Mouse (Mus musculus) megakaryocyte, adult 5-6 weeks (primary cell): ENCODE results near the gene Insr. TPM values are rescaled to one million over a fixed set of nuclear protein-coding genes. Genes with fewer than 3 reads are reported as not detected.
"Not testable (repeated sequence)": the region's sequence is repeated elsewhere in the genome, so short reads cannot be mapped to it uniquely, and the experiment has no call there.

Experiments used
- ATAC-seq: 2 replicates; pipeline ENCODE4 v1.8.0; 2016; ENCODE audit warnings: mild to moderate bottlenecking, inconsistent platforms; ENCODE audit not compliant: poor library complexity, severe bottlenecking
- total RNA-seq, 2 experiments: library from RNA; stranded (forward) in 1 of 2; stranded (reverse) in 1 of 2; fragments of 153-499, 151-499 nt in 1 of 2; fragments of 221-1000, 200-1000 nt in 1 of 2; gene quantifications; 2 replicates each; pipeline versions ENCODE4 v1.2.3 to v1.2.4; 2015 to 2017

Insr gene
- 23.7 and 24.8 TPM in 2 replicates for total RNA-seq (2015)
- 13.5 and 18.1 TPM in 2 replicates for total RNA-seq (2017)

DNA sequence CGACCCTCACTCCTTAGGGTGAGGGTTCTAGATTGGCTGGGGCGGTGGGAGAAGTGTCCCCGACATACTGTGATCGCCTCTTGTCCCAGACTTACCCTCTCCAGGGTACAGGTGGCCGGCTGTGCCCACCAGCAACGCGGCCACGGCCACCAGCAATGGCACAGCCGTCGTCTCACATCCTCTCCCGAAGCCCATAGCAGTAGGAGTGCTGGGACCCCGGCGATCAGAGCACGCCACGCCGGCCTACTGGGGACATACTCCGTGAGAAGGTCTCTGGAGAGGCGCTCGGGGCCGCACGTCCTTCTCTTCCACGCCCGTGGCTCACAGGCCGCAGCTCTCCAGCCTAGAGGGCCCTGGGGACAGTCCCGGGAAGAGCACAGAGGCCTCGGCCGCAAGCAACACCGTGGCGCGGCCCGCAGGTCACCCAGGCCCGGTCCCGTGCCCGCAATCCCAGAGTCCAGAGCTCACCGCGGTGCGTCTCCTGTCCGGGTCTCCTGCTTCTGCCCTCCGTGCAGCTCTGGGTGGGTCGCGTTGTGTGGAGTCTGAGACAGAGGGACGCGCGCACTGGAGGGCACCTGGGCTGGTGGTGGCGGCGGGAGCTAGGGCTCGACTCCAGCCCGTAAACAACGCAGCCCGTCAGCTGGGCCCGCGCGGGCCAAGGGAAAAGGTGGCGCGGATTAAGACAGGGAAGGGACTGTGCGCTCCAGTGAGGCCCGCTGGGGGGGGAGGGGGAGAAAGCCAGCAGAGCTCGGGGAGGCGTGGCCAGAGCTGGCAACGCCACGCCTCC is at the start of gene Insr:
Insr (minus strand) TSS at position 684 of the 787 bp plus-strand sequence.
- peak; percentile 94 for ATAC-seq

DNA sequence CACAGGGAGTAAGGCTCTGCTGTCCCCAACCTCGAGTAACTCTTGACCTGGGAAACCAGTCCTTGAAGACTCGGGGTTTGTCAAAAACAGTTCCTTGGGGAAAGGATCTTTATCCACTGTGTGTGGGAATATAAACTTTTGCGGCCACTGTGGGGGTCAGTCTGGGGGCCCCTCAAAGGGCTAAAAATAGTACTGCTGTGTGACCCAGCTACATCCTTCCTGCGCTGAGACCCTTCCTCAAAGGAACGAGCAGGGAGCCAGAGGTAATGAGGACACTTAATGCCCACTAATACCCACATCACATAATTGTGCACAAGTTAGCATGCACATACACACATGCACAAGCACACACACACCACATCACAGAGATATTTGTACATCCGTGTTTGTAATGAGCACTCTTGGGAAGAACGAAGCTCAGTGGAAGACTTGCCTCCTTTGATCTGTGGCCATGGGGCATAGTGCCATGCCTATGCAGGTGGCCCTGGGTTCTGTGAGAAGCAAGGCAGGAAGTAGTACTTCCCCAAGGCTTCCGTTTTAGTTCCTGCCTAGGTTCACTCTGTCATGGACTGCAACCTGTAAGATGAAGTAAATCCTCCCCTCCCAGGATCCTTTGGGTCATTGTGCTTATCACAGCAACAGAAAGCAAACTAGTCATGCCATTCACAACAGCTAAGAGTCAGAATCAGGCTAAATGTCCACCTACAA is 48.3 kb upstream of the Insr start:
- ATAC-seq = peak; percentile 76

DNA sequence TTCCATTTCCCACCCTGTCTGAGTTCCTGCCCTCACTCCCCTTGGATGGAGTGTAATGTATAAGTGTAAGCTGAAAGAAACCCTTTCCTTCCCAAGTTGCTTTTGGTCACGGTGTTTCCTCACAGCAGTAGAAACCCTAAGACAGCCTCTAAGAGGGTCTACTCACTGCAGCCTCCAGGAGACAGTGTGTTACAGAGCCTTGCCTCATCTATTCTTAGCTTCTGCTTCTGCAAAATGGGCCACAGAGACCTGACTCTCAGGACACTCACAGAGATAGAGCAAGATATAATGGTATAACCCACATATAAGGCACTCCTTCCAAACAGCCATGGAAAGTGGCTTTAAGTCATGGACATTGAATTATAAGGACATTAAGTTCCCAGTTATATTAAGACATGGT is 47.6 kb upstream of the Insr start:
- ATAC-seq = peak; percentile 69

DNA sequence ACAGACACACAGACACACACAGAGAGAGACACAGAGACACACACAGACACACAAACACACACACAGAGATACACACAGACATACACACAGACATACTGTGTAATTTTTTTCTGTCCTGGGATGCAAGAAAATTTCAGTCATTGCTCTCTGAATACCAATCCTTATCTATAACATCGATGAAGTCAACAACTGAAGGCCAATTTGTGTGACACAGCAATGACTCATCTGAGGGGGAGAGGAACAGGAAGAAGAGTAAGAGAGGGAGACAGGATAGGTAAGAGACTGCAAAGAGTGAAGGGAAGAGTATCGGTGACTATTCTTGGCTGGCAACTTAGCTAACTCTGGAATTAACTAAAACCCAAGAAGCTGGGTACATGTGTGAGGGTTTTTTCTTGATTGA is 44.8 kb upstream of the Insr start:
- no peak for ATAC-seq

DNA sequence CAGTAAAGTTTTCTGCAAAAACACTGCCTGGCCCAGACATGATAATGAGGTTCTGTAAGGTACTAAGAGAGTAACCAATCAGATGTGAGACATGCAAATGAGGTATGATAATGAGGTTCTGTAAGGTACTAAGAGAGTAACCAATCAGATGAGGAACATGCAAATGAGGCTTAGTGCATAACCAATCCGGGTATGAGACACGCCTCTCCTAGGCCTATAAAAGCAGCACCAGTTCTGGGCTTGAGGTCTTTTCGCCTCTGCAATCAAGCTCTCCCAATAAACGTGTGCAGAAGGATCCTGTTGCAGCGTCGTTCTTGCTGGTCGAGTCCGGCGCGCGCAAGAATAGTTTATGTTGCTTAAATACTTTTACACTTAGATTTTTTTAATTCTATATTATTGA is 39.9 kb upstream of the Insr start:
- ATAC-seq = not testable (repeated sequence)

DNA sequence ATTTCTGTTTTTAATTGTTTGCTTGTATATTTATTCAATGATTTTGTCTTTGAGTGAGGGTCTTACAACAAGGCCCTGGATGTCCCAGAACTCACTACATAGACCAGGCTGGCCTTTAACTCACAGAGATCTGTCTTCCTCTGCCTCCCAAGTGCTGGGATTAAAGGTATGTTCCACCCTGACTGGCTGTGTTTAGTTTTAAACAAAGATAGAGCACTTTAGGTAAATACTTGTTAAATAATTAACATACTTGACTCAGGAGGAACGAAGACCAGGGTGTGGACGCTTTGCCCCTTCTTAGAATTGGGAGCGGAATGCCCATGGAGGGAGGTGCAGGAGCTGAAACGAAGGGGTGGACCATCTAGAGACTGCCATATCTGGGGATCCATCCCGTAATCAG is 37.2 kb upstream of the Insr start:
- no peak for ATAC-seq

DNA sequence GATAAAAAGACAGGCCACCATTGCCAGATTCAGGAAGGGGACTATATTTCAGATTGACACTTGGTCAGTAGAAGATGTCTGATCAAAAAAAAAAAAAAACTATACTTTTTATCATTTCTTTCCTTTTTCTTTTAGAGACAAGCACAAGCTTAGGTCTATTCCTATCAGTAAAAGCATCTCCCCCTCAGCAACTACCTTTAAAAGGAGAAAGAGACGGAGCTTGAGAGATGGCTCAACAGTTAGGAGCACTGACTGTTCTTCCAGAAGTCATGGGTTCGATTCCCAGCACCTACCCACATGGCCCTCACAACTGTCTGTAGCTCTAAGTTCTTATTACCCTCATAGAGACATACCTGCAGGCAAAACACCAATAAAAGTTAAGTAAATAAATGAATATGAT is 34.9 kb upstream of the Insr start:
- ATAC-seq = no peak

DNA sequence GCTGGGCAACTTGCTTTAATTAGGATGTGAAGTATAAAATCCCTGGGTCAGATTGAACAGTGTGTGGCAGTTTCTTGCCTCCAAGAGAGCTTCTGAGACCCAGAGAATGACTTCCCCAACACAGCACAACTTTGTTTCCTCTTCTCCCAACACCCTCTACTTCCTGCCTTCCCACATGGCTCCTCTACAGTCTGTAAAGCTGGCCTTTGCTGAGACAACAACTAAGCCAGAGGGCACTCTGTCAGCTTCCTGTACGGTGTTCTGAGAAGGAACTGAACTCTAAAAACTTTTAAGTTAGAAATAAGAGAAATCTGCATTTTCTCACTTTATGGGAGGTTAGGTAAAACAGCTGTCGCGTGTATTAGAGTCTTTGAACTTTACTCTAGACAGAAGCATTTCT is 34.4 kb upstream of the Insr start:
- peak; percentile 60 for ATAC-seq

DNA sequence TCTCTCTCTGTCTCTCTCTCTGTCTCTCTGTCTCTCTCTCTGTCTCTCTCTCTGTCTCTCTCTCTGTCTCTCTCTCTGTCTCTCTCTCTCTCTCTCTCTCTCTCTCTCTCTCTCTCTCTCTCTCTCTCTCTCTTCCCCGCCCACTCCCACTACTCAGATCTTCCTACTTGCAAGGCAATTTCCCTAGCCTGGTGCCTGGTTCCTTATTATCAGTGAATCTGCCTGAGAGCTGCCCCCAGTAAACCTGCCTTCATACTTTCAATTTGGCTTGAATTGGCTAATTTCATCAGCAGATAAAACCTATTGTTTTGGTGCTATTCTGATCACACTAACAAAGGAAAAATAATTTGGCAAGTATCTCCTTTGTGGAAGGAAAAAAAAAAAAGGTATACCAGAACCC is 34.0 kb upstream of the Insr start:
- ATAC-seq = not testable (repeated sequence)

DNA sequence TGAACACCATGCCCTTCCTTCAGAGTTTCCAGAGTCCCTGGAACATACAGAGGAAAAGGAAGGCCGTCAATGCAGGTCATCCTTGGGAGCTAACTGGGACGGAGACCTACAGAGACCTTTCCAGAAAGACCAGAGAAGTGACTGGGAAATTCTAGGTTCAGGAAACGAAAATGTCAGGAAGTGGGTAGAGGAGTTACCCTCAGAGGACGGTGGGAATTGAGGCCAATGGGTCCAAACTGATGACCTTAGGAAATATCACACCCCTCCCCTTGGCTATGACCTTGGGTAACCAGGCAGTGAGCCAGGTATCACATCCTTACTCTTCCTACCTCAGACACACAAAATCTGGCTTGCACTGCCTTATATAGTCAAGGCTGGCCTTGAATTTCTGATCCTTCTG is 32.1 kb upstream of the Insr start:
- ATAC-seq = no peak

DNA sequence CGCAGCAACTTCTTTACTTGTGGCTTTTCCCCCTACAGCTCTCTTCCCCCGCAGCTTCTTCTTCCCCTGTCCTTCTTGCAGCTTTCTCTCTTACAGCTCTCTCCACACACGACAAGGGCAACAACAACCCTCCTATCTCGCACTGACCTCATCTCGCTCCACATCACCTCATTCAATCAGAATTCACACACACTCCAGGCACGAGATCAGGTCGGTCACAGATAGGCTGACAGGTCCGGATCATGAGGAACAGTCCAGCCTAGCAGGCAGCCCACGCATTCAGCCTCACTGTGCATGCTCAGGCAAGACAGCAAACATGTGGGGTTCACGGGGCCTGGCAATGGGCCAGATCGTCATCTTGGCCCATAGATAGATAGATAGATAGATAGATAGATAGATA is 30.2 kb upstream of the Insr start:
- ATAC-seq = no peak

DNA sequence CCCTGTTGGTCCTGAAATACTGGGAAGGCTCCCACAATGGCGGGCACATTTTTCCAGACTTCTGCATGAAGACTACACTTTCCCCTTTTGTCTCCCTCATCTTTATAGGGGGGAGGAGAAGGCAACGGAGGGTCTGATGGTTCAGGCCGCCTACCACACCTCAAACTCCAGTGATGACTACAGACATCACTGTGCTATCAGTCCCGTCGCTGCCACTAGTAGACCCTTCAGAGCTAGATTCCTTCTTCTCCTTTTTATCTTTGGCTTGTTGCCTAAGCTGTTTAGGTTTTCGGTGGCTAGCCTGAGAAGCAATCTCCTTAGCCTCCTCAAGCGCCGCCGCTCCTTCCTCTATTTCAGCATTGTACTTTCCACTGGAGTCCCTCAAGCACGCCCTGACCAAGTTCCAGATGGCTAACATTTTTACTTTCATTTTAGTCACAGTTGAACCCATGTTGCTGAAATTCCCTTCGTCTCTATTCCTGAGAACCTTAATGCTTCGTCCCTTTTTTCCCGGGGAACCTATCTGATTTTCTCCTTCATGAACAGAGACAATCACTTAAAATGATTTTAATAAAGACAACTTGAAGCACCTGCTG is 28.9 kb upstream of the Insr start:
- peak; percentile 74 for ATAC-seq

DNA sequence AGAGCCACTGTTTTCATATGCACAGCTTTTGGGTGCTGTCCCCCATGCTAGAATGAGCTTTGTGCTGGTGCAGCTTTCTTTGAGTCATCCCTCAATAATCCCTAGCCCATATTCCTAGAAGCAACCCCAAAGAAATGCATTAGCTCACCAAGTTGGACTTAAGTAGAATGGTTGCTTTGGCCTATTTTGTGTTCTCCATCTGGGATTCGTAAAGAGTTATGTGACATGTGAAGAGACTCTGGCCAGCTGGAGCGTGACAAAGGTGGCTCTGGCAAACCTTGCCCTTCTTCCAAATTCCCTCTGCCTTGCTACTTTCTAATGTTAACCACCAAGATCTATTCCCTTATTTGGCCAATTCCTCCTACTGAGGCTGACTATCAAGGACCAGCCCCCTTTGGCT is 22.7 kb upstream of the Insr start:
- ATAC-seq = no peak

DNA sequence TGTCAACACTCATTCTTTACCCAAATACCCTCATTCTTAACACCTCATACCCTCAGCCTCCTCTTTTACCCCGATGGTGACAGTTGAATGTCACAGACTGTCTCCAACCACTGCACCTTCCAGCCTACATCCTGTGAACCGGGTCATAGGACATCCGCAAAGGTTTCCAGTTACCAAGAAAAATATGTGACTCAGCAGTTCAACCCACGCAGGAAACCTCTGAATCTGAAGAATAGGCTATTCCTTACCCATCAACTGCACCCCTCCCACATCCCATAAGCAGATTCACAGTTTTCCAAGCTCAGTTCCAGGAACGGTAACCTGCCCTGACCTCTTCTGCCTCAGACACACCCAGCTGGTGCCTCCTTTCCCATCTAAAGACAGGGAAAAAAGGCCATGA is 19.9 kb upstream of the Insr start:
- ATAC-seq = no peak

DNA sequence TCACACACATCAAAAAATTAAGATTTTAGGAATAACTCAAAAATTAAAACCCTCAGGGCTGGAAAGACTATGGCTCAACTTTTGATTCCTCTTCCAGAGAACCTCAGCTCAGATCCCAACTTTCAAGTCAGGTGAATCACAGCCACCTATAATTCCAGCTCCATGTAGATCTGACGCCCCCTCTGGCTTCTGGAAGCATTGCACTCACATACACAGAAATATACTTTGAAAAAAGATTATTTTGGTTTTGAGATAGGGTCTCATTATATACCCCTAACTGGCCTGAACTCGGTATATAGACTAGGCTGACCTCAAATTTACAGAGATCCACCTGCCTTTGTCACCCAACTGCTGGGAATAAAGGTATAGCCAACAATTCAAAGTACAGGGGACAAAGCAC is 6.4 kb upstream of the Insr start:
- ATAC-seq = no peak

DNA sequence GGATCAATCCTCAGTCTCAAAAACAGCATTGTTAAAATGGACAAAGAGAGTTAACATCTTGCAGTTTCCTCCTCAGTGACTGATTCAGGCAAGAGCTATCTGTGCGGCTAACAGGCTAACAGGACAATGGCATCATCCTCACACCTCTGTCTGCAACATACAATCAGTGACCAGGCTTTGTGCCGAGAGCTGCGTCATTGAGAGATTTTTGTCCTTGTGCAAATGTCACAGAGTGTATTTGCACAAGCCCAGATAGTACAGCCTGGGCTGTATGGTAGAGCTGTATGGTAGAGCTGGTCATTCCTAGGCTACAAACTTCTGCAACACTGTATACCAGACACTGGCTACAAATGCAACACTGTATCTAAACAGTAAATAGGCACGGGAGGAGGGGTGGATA is 5.2 kb upstream of the Insr start:
- no peak for ATAC-seq

DNA sequence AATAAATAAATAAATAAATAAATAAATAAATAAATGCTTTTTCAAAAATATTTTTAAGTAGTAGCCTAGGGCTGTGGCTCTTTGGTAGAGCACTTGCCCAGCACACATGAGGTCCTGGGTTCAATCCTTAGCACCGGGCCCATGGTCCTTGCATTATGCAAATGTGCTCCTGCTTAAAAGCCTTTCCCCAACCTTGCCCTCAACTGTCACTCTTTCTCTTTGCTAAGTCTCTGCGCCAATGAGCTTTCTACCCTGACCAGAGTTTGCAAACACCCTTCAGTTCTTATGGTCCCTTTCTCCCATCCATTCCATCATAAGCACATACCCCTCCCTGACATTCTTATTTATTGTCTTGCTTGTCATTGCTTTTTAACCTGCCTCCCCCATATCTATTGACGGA is 1.9 kb upstream of the Insr start:
- ATAC-seq = no peak

DNA sequence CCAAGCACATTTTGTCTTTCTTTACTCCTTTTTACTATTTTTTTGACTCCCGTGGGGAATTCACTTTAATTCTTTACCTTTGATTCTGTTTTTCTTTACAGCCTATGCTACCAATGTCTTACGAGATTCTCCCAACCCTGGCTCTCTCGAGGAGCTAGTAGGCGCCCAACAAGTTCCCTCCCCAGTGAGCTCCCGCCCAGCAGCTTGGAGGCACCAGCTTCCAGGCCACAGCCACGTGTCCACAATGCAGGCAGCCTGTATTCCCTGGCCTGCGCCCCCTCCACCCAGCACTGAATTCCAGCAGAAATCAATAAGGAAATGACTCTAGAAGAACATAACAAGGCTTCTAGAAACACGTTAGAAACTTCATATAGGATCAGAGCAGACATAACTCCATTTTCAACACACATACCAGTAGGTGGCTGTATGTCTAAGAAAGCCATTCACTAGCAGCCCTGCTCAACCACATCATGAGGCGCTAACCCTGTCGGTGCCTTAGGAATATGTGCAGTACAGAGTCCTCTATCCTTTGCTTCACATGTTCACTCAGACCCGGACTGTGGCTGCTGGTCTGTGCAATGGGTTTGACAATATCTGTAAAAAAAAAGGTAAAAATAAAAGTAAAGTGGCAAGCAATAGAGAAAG is 971 bp upstream of the Insr start:
- ATAC-seq = no peak

DNA sequence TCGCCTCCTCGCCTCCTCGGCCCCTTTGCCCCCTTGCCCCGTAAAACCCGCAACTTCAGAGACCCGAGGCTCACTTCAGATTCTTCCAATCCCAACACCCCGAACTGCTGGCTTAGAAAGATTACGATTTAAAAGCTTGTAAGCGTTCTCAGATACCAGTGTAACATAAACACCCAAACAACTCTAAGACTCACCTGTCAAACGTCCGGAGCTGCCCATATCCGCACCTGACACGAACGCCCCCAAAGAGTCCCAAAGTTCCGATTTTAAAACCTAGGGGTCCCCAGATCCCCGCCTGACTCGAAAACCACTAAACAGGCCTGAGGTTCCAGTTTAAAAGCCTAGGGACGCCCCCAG is 282 bp upstream of the Insr start:
- ATAC-seq = no peak

DNA sequence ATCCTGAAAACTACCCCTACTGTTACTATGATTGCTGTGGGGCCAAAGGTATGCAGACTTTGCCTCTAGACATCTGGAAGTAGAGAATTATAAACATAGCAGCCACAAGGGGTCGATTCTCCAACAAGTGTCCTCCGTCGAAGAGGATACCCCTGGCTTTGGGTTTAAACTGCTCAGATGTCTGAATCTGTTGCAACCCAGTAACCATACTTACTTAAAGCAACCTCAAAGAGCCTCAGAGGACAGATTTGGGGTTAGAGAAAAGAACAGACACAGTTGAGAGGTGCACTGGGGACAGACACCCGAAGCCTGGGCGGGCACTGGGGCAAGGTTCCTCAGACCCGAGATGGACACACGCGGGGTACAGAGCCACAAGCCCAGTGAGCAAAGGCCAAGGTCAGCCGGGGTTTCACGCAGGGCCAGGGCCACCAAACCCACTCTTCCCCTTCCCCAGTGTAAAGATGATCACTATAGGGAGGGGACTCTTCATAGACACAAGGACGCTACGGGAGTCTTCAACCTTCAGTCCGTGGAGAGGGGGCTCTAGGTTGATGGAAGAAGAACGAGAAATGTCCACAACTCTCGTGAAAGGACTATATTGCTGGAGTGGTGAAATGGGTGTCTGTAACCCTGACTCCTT is 1.1 kb downstream of the Insr start:
- ATAC-seq = peak; percentile 13; the same call in 1 of the 2 replicates

DNA sequence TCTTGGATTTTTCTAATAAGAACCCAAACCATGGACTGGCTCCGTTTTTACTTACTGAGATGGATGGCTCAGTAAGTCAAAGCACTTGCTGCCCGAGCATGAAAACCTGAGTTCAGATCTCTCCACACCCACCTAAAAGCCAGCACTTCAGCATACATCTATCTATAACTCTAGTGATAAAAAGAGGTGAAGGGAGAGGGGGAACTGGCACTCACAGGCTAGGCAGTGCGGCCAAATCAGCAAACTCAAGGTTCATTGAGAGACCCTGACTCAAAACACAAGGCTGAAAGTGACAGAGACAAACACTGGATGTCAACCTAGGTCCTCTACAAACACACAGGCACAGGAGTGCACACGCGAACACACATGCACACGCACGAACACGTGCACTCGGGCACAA is 2.2 kb downstream of the Insr start:
- ATAC-seq = no peak
